Mouse (Mus musculus) MEL (cell line): Measurements from ENCODE around the gene Shq1. TPM values are rescaled to one million over a fixed set of nuclear protein-coding genes. Genes with fewer than 3 reads are reported as not detected.

ENCODE experiments used
- DNase-seq: peaks from one replicate; pipeline ENCODE4 v3.0.0; 2011; ENCODE audit warnings: low read depth, low spot score
- H3K27ac ChIP-seq: 2 replicates; pipeline ENCODE4 v1.5.1; 2012; ENCODE audit warnings: low read depth, mild to moderate bottlenecking, control low read depth, low read length, moderate library complexity; ENCODE audit not compliant: control insufficient read depth
- H3K27me3 ChIP-seq, 2 experiments: fragments of 150-350 bp in 1 of 2; sonication (generic) in 1 of 2; 2 replicates each; pipeline ENCODE4 v1.6.1; 2012; ENCODE audit warnings: low read length in 2 of 2, mild to moderate bottlenecking in 2 of 2, improper control_type of control experiment in 1 of 2, moderate library complexity in 1 of 2; ENCODE audit not compliant: insufficient read depth in 2 of 2, control insufficient read depth in 1 of 2
- H3K36me3 ChIP-seq, 2 experiments: 2 replicates each; pipeline ENCODE4 v1.6.1; 2012 to 2014; ENCODE audit warnings: low read length in 2 of 2, improper control_type of control experiment in 1 of 2, inconsistent platforms in 1 of 2, mild to moderate bottlenecking in 1 of 2; ENCODE audit not compliant: insufficient read depth in 2 of 2, control insufficient read depth in 1 of 2
- H3K4me1 ChIP-seq, 2 experiments: fragments of 150-350 bp in 1 of 2; sonication (generic) in 1 of 2; 2 replicates each; pipeline ENCODE4 v1.6.1; 2012; ENCODE audit warnings: low read length in 2 of 2, improper control_type of control experiment in 1 of 2, mild to moderate bottlenecking in 1 of 2; ENCODE audit not compliant: insufficient read depth in 2 of 2, control insufficient read depth in 1 of 2
- H3K4me3 ChIP-seq, 2 experiments: fragments of 150-350 bp in 1 of 2; sonication (generic) in 1 of 2; 2 replicates each; pipeline ENCODE4 v1.5.1; 2012; ENCODE audit warnings: low read depth in 2 of 2, low read length in 2 of 2, mild to moderate bottlenecking in 2 of 2, moderate library complexity in 2 of 2, control low read depth in 1 of 2, improper control_type of control experiment in 1 of 2; ENCODE audit not compliant: control insufficient read depth in 1 of 2, insufficient read depth in 1 of 2
- H3K79me2 ChIP-seq: 2 replicates; pipeline ENCODE4 v1.6.1; 2012; ENCODE audit warnings: mild to moderate bottlenecking, low read length, moderate library complexity; ENCODE audit not compliant: control insufficient read depth, poor library complexity, insufficient read depth
- H3K9ac ChIP-seq: 2 replicates; pipeline ENCODE4 v1.6.1; 2012; ENCODE audit warnings: low read depth, mild to moderate bottlenecking, control low read depth, low read length, moderate library complexity; ENCODE audit not compliant: control insufficient read depth, poor library complexity, severe bottlenecking
- H3K9me3 ChIP-seq: fragments of 150-350 bp; sonication (generic); replicated peaks from 2 replicates; pipeline ENCODE4 v1.6.1; 2012; ENCODE audit warnings: mild to moderate bottlenecking, low read length, improper control_type of control experiment, moderate library complexity; ENCODE audit not compliant: insufficient read depth
- BHLHE40 ChIP-seq: IDR thresholded peaks from 2 replicates; pipeline ENCODE4 v1.6.1; 2012; ENCODE audit warnings: low read depth, mild to moderate bottlenecking, inconsistent platforms, low read length, improper control_type of control experiment, borderline replicate concordance
- CHD1 ChIP-seq: IDR thresholded peaks from 2 replicates; pipeline ENCODE4 v1.6.1; 2012; ENCODE audit warnings: low read depth, mild to moderate bottlenecking, inconsistent platforms, low read length, improper control_type of control experiment
- CHD2 ChIP-seq: IDR thresholded peaks from 2 replicates; pipeline ENCODE4 v1.6.1; 2011; ENCODE audit warnings: low read length, improper control_type of control experiment
- E2F4 ChIP-seq: IDR thresholded peaks from 2 replicates; pipeline ENCODE4 v1.6.1; 2011; ENCODE audit warnings: low read depth, low read length, improper control_type of control experiment, borderline replicate concordance
- ELF1 ChIP-seq: IDR thresholded peaks from 2 replicates; pipeline ENCODE4 v1.6.1; 2014; ENCODE audit warnings: low read depth, mild to moderate bottlenecking, inconsistent platforms, low read length, improper control_type of control experiment, moderate library complexity
- EP300 ChIP-seq, 2 experiments: IDR thresholded peaks; 2 replicates each; pipeline ENCODE4 v1.6.1; 2011; ENCODE audit warnings: improper control_type of control experiment in 2 of 2, low read length in 2 of 2, low read depth in 1 of 2, mild to moderate bottlenecking in 1 of 2
- ETS1 ChIP-seq: IDR thresholded peaks from 2 replicates; pipeline ENCODE4 v1.6.1; 2012; ENCODE audit warnings: low read depth, mild to moderate bottlenecking, inconsistent platforms, low read length, improper control_type of control experiment, moderate library complexity
- GATA1 ChIP-seq: IDR thresholded peaks from 2 replicates; pipeline ENCODE4 v1.6.1; 2011; ENCODE audit warnings: low read depth, low read length, improper control_type of control experiment
- JUND ChIP-seq: IDR thresholded peaks from 2 replicates; pipeline ENCODE4 v1.6.1; 2011; ENCODE audit warnings: low read depth, mild to moderate bottlenecking, improper control_type of control experiment, low read length
- MAFK ChIP-seq: IDR thresholded peaks from 2 replicates; pipeline ENCODE4 v1.6.1; 2011; ENCODE audit warnings: low read depth, mild to moderate bottlenecking, low read length, improper control_type of control experiment, borderline replicate concordance
- MAX ChIP-seq: IDR thresholded peaks from 2 replicates; pipeline ENCODE4 v1.6.1; 2011; ENCODE audit warnings: low read length, improper control_type of control experiment
- MYB ChIP-seq: IDR thresholded peaks from 2 replicates; pipeline ENCODE4 v1.6.1; 2011; ENCODE audit warnings: mild to moderate bottlenecking, low read depth, low read length, improper control_type of control experiment
- MYC ChIP-seq: IDR thresholded peaks from 2 replicates; pipeline ENCODE4 v1.6.1; 2011; ENCODE audit warnings: low read depth, mild to moderate bottlenecking, low read length, improper control_type of control experiment, moderate library complexity
- NELFE ChIP-seq: IDR thresholded peaks from 2 replicates; pipeline ENCODE4 v1.6.1; 2011; ENCODE audit warnings: low read depth, low read length, improper control_type of control experiment
- NRF1 ChIP-seq: IDR thresholded peaks from 2 replicates; pipeline ENCODE4 v1.6.1; 2014; ENCODE audit warnings: low read depth, mild to moderate bottlenecking, inconsistent platforms, low read length, improper control_type of control experiment, moderate library complexity; ENCODE audit not compliant: poor library complexity, insufficient read depth, severe bottlenecking
- POLR2A ChIP-seq, 2 experiments: IDR thresholded peaks; 2 replicates each; pipeline ENCODE4 v1.6.1; 2011 to 2012; ENCODE audit warnings: low read length in 2 of 2, mild to moderate bottlenecking in 2 of 2, control low read depth in 1 of 2, improper control_type of control experiment in 1 of 2, low read depth in 1 of 2, moderate library complexity in 1 of 2; ENCODE audit not compliant: control insufficient read depth in 1 of 2, insufficient read depth in 1 of 2, poor library complexity in 1 of 2
- POLR2AphosphoS5 ChIP-seq: IDR thresholded peaks from 2 replicates; pipeline ENCODE4 v1.6.1; 2012; ENCODE audit warnings: low read depth, borderline replicate concordance, mild to moderate bottlenecking, inconsistent platforms, low read length, moderate library complexity, mixed read lengths
- SIN3A ChIP-seq: IDR thresholded peaks from 2 replicates; pipeline ENCODE4 v1.6.1; 2012; ENCODE audit warnings: low read length, improper control_type of control experiment, inconsistent platforms
- TAL1 ChIP-seq: IDR thresholded peaks from 2 replicates; pipeline ENCODE4 v1.6.1; 2012; ENCODE audit warnings: mild to moderate bottlenecking, inconsistent platforms, low read length, moderate library complexity, mixed read lengths
- TBP ChIP-seq: IDR thresholded peaks from 2 replicates; pipeline ENCODE4 v1.8.0; 2011; ENCODE audit warnings: low read depth, low read length, improper control_type of control experiment
- TCF12 ChIP-seq: IDR thresholded peaks from 2 replicates; pipeline ENCODE4 v1.6.1; 2014; ENCODE audit warnings: low read depth, mild to moderate bottlenecking, inconsistent platforms, low read length, improper control_type of control experiment, moderate library complexity
- ZNF384 ChIP-seq: IDR thresholded peaks from 2 replicates; pipeline ENCODE4 v1.6.1; 2012; ENCODE audit warnings: low read depth, mild to moderate bottlenecking, inconsistent platforms, low read length, improper control_type of control experiment
- polyA plus RNA-seq, 2 experiments: library from polyadenylated mRNA; stranded (reverse) in 1 of 2; unstranded in 1 of 2; fragments of >175 nt in 1 of 2; fragments of >200 nt in 1 of 2; gene quantifications; 2 replicates each; pipeline versions ENCODE4 v1.2.1 to v1.2.4; 2012; ENCODE audit warnings: low replicate concordance in 2 of 2, low read depth in 1 of 2; ENCODE audit not compliant: insufficient read length in 2 of 2, insufficient read depth in 1 of 2, missing spikeins in 1 of 2
- total RNA-seq: library from RNA; depleted of rRNA; stranded (reverse); fragments of 300-350 nt; gene quantifications from 2 replicates; pipeline ENCODE4 v1.2.3, GENCODE M21; 2012

The Shq1 gene
- total and polyA plus RNA-seq, 3 experiments: 20.2 to 23.5 TPM; not detected in 1

- TF ChIP-seq BHLHE40: peak; percentile 44; the same call in 1 of the 2 replicates
Observed at GRCm38 (mm10) chr6:100674974-100675373, 4.0 kb upstream of the Shq1 start (continued).

DNA sequence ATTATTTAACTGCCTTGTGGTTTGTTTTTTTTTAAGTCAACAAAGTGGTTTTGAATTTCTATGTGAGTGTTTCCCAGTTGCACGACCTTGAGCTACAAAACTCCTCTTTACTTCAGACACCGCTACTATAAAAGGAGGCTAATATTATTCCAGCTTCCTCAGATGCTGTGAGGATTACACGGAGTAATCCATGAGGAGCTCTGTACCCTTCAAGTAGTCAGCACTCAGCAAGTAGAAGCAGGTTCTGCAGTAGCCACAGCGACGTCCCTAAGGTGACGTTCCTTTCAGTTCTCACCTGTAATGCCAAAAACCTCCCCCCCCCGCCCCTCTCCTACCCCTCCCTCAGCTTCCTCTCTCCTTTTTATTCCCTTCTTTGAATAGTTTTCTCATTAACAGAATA is 444 bp upstream of the Shq1 start:
- Histone ChIP-seq H3K4me3 (peak overlapping the region in 1 of 2 experiments; percentile 1; a peak in 1 of 4 replicates), H3K4me1 (peaks cover 0 to 10% of the 10 kb centered on the region in 2 experiments; a peak in 2 of 4 replicates), H3K27ac (no peak overlapping the region), H3K9ac (no peak overlapping the region), H3K9me3 (no peaks in the 10 kb centered on the region), H3K27me3 (no peaks in the 10 kb centered on the region), H3K36me3 (peaks cover 0 to 13% of the 10 kb centered on the region in 2 experiments; a peak in 2 of 4 replicates), H3K79me2 (peaks cover 9% of the 10 kb centered on the region)
- DNase-seq: no peak
- TF ChIP-seq JUND (no peak), MAFK (no peak), CHD2 (no peak), TCF12 (no peak)

- DNase-seq: peak; percentile 90
- Histone ChIP-seq H3K36me3 (peaks cover 0 to 13% of the 10 kb centered on the region in 2 experiments; a peak in 2 of 4 replicates), H3K4me1 (peaks cover 0 to 10% of the 10 kb centered on the region in 2 experiments; a peak in 2 of 4 replicates), H3K27me3 (no peaks in the 10 kb centered on the region), H3K9ac (peak overlapping the region; percentile 68), H3K79me2 (peaks cover 9% of the 10 kb centered on the region), H3K27ac (peak overlapping the region; percentile 81), H3K9me3 (no peaks in the 10 kb centered on the region), H3K4me3 (peak overlapping the region; percentile 66 to 73)
- TF ChIP-seq TCF12 (peak; percentile 36; the same call in 1 of the 2 replicates), NRF1 (no peak), GATA1 (peak; percentile 66), EP300 (IDR thresholded peaks at IDR 0.05; ENCODE audit: low read depth in 1 of 2, low read length in 2 of 2) (peak in 1 of 2 experiments; percentile 61; a peak in 2 of 4 replicates), MYB (no peak), BHLHE40 (no peak), TAL1 (peak; percentile 77), E2F4 (peak; percentile 43; the same call in 1 of the 2 replicates), SIN3A (peak; percentile 33; the same call in 1 of the 2 replicates), MAX (peak; percentile 58), ZNF384 (no peak), ELF1 (no peak), NELFE (peak; percentile 37; the same call in 1 of the 2 replicates), JUND (no peak), POLR2AphosphoS5 (no peak), MYC (peak; percentile 83), POLR2A (IDR thresholded peaks at IDR 0.05; ENCODE audit: control insufficient read depth in 1 of 2, insufficient read depth in 1 of 2, low read depth in 1 of 2, low read length in 2 of 2, poor library complexity in 1 of 2) (peak; percentile 3 to 65; a peak in 2 of 4 replicates), ETS1 (peak; percentile 91), CHD1 (no peak), TBP (peak; percentile 38; the same call in 1 of the 2 replicates)
Observed at GRCm38 (mm10) chr6:100670370-100670841, 551 bp downstream of the Shq1 start.
